12 mouse cellular contexts compared by ENCODE assay signal in the genomic region with DNA sequence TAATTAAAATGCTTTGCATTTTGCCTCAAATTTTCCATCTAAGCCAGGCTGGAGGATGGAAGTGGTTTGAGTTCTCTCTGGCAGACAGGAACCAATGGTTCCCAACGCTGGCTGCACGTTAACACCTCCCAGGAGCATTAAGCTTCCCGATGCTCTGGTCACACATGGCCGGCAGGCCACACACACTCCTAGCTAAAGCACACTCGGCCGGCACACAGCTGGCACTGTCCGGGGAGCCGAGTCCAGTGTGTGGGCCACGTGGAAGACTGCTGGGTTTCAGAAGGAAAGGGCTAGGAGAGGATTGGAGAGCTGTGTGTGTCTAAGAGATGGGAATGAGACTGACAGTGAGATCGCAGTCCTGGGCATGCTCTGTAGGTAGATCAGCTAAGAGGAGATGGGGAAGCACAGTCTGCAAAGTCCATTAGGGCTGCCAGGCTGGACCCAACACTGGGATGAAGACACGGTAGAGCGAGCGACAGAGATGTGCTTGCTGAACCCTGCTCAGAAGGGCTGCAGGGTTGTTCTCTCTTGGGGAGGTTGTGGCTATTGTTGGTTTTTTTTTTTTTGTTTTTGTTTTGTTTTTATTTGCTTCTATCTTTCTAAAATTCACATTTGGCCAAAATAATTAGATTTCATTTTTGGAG.
"Had no signal": no experiment of that assay in that cellular context is flagged by ENCODE, and none has a peak within 500 bp of the region (broad histone marks: within the 10 kb centered on the region; RNA-seq: fewer than 3 reads in every experiment).

No protein-coding gene starts in this region.

- H3K4me1 ChIP-seq: liver, embryonic 12.5 days; midbrain, embryonic 15.5 days; neural tube, embryonic 13.5 days had no signal

- H3K4me2 ChIP-seq: limb, embryonic 15.5 days; liver, embryonic 12.5 days; lung, embryonic 14.5 days; midbrain, embryonic 11.5 days; midbrain, embryonic 15.5 days; neural tube, embryonic 13.5 days had no signal

- H3K36me3 ChIP-seq: limb, embryonic 15.5 days; midbrain, embryonic 15.5 days; neural tube, embryonic 13.5 days had no signal

- ATAC-seq: liver, embryonic 12.5 days; midbrain, embryonic 15.5 days had no signal

- H3K9me3 ChIP-seq: limb, embryonic 15.5 days; liver, embryonic 12.5 days; megakaryocyte, embryonic 14.5 days; midbrain, embryonic 15.5 days; neural tube, embryonic 13.5 days had no signal

- H3K27ac ChIP-seq: left cerebral cortex, adult 2 months; limb, embryonic 15.5 days; liver, embryonic 12.5 days; macrophage; midbrain, embryonic 15.5 days; neural tube, embryonic 13.5 days had no signal

- H3K9ac ChIP-seq: limb, embryonic 15.5 days; liver, embryonic 12.5 days; lung, embryonic 14.5 days; midbrain, embryonic 15.5 days; neural tube, embryonic 13.5 days had no signal

- H3K27me3 ChIP-seq: limb, embryonic 15.5 days; liver, embryonic 12.5 days; megakaryocyte, embryonic 14.5 days; midbrain, embryonic 15.5 days; neural tube, embryonic 13.5 days had no signal

- H3K4me3 ChIP-seq: left cerebral cortex, adult 2 months; limb, embryonic 15.5 days; liver, embryonic 12.5 days; megakaryocyte, embryonic 14.5 days; midbrain, embryonic 15.5 days; neural tube, embryonic 13.5 days had no signal

- DNase-seq: lung, embryonic 14.5 days; lung, postnatal 10 days; right cerebral cortex, postnatal 14 days; thymus, postnatal 36 days had no signal
